Mouse (Mus musculus) embryo, embryonic 10 days (tissue): ENCODE data around the gene Elk3.

Experiments
- DNase-seq: peaks from one replicate; pipeline ENCODE4 v3.0.0-alpha.2; 2015; ENCODE audit warnings: low spot score

Elk3 gene

GRCm38 (mm10) chr10:93294547-93295219 lies 16.3 kb downstream of the Elk3 start:
- DNase-seq: peak; percentile 47

- DNase-seq: no peak
Observed at GRCm38 (mm10) chr10:93293621-93294020, 17.3 kb downstream of the Elk3 start.

DNA sequence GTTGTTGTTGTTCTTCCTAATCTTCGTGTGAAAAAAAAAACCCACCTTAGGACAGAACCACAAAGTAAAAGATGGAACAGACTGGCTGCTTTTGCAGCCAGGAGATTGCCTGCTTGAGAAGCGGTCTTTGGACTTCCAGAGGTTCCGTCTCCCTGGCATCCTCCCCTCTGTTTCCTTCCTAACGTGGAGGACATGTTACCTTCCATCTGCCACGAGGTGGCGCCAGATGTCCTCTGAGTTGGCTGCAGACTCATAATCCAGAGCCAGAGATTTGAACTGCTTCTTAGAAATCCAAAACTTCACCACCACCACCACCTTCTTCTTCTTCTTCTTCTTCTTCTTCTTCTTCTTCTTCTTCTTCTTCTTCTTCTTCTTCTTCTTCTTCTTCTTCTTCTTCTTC lies 19.1 kb downstream of the Elk3 start:
- peak; percentile 95 for DNase-seq

GRCm38 (mm10) chr10:93291352-93291751 lies 19.6 kb downstream of the Elk3 start:
- peak; percentile 79 for DNase-seq

DNA sequence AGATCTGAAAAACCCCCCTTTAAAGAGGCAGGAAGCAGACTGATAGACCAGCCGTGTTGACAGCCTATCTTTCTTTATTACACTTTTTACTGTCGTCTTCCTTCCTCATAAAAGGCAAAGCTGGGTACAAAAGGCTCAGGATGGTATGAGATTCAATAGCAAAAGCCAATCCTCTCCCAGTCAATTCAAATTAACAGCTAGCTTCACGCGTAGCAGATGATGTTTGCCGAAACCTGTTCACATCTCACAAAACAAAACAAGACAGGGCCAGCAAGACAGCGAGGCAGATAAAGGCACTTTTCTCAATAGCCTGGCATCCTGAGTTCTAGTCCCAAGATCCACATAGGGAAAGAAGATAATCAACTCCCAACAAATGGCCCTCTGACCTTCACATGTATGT lies 21.5 kb downstream of the Elk3 start:
- no peak for DNase-seq

DNA sequence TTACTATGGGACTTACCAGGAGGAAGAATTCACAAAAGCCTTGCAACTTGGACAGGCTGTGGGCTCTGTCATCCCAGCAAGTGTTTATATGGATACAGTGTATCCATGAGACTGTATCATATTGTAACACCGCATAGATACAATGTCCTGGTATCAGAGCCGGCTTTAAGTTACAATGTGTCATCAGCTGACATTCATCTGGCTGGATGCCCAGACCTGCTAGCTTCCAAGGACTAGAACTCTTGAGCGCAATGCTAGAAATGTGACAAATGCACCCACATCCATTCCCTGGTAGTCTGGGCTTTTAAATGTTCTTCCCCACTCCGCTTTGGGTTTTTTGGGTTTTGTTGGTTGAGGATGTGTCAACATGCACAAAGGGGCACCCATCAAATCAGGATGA lies 22.6 kb downstream of the Elk3 start:
- DNase-seq: no peak

GRCm38 (mm10) chr10:93287551-93288145 lies 23.3 kb downstream of the Elk3 start:
- DNase-seq: no peak

GRCm38 (mm10) chr10:93285489-93285888 lies 25.4 kb downstream of the Elk3 start:
- no peak for DNase-seq

DNA sequence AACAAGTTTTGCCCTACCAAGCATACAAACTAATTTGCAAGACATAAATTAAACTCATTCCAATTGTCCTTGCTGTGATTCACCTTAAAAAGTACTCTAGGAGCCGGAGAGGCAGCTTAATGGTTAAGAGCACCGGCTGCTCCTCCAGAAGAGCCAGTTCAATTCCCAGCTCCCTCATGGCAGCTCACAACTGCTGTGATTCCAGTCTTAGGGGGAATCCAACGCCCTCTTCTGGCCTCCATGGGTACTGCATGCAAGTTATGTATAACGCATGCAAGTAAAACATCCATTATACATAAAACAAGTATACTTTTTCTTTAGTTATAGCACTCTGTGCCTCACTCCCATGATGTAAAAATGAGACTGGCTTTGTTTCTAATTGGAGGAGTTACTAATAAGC lies 27.7 kb downstream of the Elk3 start:
- DNase-seq: no peak

GRCm38 (mm10) chr10:93282526-93282964 lies 28.4 kb downstream of the Elk3 start:
- no peak for DNase-seq

GRCm38 (mm10) chr10:93281092-93281491 lies 29.8 kb downstream of the Elk3 start:
- DNase-seq: no peak

DNA sequence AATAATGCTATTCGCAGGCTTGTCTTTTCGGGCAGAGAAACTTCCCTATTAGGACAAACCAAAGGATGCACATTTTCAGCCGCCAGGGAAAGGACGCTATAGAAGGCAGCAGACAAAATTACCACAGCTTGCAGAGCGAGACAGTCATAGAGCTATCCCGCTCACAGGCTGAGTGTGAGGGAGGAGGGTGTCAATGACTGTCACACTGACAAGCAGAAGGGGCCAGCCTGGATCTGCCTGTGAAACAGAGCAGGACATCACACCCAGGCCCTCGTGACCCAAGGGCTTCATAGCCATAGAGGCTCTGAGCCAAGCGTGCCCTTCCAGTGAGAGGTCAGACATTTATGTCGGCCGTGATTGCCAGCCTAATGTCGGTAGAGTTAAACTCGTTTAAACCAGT lies 30.3 kb downstream of the Elk3 start:
- DNase-seq: no peak

DNA sequence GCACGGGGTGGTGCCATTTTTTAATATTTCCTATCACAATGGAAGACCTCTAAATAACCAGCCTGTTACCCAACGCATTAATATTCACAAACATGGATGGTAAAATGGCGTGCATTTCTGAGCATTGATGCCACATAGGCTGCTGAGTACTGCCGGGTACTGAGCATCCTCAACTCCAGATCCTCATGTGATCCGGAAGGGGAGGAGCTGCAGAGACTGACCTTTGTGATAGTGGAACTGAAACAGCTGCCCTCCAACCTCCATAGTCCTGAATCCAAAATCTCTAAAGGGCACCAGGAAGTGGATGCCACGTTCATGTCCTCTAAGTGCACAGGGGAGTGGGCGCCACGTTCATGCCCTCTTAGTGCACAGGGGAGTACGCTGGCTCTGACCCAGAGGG lies 31.9 kb downstream of the Elk3 start:
- no peak for DNase-seq

DNA sequence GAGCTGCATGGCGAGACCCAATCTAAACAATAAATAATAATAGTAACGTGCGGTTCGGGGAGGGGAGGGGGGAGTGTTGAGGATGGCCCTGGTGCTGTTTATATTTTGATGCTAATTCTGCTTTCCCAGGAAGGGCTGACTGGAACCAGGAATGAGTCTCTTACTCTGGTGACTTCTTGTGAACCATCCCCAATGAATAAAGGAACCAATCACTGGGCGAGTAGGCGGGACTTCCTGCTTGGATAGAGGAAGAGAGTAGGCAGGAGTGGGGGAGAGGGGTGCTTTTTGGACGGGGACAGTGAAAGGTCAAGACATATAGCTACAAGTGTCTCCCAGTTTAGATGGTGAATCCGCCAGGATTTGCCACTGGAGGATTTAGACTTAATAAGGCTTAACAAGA lies 32.6 kb downstream of the Elk3 start:
- no peak for DNase-seq

GRCm38 (mm10) chr10:93276857-93277256 lies 34.1 kb downstream of the Elk3 start:
- no peak for DNase-seq

DNA sequence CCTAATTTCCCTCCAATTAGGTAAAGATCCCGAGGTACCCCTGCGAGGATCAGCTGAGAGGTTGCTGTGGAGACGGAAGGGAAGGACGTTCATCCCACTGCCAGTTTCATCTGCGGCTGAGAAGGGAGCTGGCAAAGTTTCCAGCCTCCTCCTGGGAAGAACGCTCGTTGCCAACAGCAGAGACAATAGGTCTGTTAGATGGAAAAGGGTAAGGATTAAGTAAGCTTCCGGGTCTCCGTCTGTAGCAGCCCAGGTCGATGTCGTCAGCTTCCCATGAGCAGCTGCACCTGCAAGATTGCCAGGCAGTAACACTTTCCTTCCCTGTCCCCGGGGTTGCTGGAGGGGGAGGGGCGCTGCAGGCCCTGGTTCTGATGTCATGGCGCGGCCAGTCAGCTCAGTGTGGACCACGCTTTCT lies 34.6 kb downstream of the Elk3 start:
- DNase-seq: peak; percentile 53

DNA sequence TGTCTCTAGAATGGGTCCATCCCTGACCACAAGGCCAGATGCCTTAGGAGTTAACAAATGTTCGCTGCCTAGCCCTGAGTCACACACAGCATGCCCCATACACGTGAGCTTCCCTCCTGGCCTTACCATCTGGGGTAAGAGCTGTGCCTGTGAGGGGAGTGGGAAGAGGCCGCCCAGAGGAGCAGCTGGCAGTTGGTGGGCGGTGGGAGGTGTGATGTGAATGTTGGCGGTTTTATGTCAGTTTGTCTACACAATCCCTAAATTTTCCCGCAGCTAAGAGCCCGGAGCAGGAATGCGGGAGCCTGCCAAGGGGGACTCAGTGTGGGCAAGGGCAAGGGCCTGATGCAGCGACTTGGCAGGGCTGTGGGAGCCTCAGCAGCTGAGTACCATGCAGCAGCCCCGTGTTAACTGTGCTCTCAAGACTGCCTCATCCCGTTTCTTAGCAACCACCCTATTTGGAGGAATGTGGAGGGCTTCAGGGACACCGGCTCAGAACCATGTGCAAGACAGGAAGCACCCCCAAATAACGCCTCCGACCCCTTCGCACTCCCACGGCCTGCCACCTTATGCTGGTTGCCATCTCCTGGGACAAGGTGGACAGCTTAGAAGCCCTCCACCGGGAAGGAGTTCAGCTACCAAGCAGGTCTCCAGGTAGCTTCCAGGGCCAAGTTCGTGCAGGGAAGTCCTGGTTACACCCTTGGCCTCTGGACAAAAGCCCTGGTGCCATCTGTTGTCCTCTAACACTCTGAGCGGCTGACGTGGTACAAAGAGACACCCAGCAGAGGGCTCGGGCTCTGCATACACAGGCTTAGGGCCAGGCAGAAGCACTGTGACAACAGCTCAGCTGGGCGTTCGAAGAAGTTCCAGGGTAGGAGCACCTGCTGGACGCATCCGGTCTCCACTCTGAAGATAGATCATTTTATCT lies 35.5 kb downstream of the Elk3 start:
- DNase-seq: no peak

DNA sequence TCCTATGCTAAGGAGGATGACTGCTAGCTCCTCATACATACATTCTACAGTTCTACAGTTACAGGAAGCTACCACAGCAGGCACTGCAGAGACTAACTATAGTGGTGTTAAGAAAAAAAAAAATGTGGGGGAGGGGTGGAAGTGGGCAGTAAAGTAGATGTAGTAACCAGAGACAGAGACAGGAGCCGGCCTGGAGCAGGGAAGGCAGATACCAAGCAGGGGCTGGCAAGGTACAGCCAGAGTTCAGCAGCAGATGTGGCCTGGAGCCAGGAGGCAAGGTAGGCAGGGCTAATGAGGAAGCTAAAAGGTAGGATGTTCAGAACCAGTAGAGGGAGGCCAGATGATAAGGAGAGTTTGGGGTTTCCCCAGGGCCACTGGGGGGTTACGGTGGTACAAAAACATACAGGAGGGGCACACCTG lies 36.6 kb downstream of the Elk3 start:
- no peak for DNase-seq

GRCm38 (mm10) chr10:93272986-93273982 lies 37.7 kb downstream of the Elk3 start:
- no peak for DNase-seq

DNA sequence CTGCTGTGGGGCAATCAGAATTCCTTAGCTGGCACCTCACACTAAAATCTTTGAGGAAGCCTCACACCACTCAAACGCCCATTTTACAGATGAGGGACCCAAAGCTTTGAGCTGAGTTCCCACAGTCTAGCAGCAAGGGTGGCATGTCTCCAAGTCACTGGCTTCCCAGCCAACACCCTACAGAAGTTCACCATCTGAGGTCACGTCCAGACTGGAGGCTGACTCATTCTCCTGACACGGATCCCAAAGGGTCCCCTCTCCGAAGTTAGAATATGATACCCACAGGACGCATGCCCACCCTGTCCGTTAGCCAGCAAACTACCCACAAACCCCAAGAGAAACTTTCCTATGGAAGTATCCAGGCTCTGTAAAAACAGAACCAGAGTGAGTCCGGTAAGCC lies 39.1 kb downstream of the Elk3 start:
- DNase-seq: no peak

DNA sequence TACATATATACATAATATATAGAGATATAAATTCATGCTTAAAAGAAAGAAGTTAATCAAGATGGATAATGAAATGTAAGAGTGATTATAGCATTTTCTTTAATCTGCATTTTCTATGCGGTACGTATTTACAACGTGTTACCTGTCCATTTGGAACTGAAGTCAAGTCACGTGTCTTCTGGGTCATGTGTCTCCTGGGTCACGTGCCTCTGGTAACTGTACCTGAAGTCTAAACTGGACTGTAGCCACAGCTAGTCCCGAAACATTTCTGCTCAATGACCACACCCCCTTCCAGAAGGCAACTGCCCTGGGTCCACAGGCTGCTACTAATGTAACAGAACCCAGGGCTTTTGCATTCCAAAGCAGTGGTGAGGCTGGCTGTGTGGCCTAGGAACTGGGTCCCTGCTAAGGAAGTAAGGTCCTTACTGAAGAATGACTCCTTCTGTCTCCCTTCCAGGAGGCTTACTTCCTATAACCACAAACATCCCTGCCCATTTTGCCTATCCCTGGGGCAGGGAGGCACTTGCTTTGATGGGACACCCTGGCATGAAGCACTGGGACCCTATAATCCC lies 40.0 kb downstream of the Elk3 start:
- DNase-seq: no peak
